Mouse (Mus musculus): ENCODE data around the gene Itpr1. TPM values are rescaled to one million over a fixed set of nuclear protein-coding genes. Genes with fewer than 3 reads are reported as not detected.
A peak's percentile ranks its signal among the peaks of the same experiment; 100 is the strongest.

The Itpr1 gene
- total RNA-seq, 2 experiments from 2014 or later, result 335 to 379 TPM

GRCm38 (mm10) chr6:108306910-108307584 lies 94.2 kb downstream of the Itpr1 start:
- intact Hi-C loops (cut with DNase I), result no loop called here

GRCm38 (mm10) chr6:108307770-108308169 lies 94.9 kb downstream of the Itpr1 start:
- DNase-seq (ENCODE audit: low spot score in 2 of 2), result peak in 1 of 2 experiments; percentile 63
- intact Hi-C loops (cut with DNase I), result no loop called here

More at GRCm38 (mm10) chr6:108306910-108307584, 94.2 kb downstream of the Itpr1 start:
- no peak for DNase-seq (ENCODE audit: low spot score in 2 of 2)

GRCm38 (mm10) chr6:108309391-108310182 lies 96.7 kb downstream of the Itpr1 start:
- peak in 1 of 2 experiments; percentile 87 for DNase-seq (ENCODE audit: low spot score in 2 of 2)
- intact Hi-C loops (cut with DNase I), result no loop called here

- intact Hi-C loops (cut with DNase I), result no loop called here
- no peak for DNase-seq (ENCODE audit: low spot score in 2 of 2)
Observed at GRCm38 (mm10) chr6:108313056-108313455, 100.2 kb downstream of the Itpr1 start.

DNA sequence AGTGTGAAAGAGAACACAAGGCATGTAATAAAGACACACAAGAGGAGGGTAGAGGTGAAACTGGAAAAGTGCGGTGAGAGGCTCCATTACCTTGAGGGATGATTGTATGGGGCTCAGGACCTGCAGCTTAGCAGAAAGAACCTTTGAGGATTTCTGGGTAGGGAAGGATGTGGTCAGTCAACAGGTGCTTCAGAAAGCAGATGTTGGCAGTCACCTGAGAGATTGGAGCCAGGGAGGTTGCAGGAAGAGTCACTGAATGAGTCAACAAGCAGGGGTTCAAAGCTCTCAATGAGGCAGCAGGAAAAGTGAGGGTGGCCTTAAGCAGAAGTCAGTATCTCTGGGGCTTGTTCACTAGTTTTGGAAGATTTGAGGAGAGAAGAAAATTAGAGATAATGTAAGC lies 101.1 kb downstream of the Itpr1 start:
- no peak for DNase-seq (ENCODE audit: low spot score in 2 of 2)
- intact Hi-C loops (cut with DNase I), result no loop called here

- intact Hi-C loops (cut with DNase I), result no loop called here
- no peak for DNase-seq (ENCODE audit: low spot score in 2 of 2)
Observed at GRCm38 (mm10) chr6:108316268-108316824, 103.5 kb downstream of the Itpr1 start.

DNA sequence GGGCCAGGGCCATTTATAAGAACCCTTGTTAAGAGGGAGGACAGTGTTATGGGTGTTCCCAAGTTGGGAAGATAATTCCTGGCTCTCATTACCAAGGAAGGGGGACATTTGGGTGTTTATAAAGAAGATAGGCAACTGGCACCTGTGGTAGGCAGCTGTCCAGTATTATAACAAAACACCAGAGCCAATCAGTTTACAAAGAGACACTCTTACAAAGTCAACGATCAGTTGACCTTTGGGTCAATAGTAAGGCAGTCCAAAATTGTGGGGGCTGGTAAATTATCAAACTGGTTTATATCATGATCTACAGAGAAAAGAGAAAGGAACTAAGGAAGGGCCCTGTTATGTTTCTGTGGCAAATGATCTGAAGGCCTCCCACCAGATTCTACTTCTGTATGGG lies 104.1 kb downstream of the Itpr1 start:
- intact Hi-C loops (cut with DNase I), result no loop called here

DNA sequence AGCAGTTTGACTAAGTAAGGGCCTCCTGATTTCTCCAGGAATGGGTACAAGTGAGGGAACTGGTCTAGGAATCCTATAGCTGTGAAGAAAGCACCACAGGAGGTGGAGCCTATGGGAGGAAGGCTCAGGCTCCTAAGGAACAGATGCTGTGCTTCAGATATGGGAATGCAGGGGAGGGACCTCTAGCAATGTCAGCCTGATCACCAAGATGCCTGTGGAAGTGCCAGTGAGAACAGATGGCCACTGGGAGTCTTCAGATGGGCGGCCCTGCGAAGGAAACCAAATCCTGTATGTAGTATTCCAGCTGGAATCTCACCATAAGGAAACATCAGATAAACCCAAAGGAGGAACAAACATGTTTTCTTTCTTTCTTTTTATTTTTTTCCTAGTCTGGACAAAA lies 108.8 kb downstream of the Itpr1 start:
- intact Hi-C loops (cut with DNase I), result loop anchor here (2.0 to 5.0 kb wide), 3 partner anchors 17 to 189 kb away; no protein-coding TSS in a partner anchor
- peak in 1 of 2 experiments; percentile 96 for DNase-seq (ENCODE audit: low spot score in 2 of 2)

More for the DNA sequence above, 104.1 kb downstream of the Itpr1 start:
- no peak for DNase-seq (ENCODE audit: low spot score in 2 of 2)

DNA sequence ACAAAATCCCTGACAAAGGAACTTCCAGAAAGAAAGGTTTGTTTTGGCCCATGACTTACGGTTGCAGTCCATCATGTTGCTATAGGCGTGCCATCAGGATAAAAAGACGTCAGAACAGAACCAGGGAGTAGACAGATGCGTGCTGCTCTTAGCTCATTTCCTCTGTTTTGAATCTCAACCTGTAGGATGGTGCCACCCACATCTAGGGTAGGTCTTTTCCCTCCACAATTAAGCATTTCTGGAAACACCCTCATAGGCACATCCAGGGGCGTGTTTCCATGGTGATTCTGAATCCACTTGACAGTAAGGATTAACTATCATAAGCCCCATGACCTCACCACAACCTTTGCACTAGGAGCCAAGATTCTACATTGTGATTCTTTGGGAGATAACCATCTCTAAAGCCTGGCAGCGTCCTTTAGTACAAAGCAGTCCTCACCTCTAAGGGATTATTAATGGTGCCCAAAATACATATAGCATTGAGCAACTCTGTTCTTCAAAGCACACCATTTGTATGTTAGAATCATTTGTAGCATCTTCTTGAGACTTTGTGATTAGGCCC lies 111.6 kb downstream of the Itpr1 start:
- no peak for DNase-seq (ENCODE audit: low spot score in 2 of 2)
- intact Hi-C loops (cut with DNase I), result loop anchor here (5.0 kb wide), 2 partner anchors 87 to 192 kb away; no protein-coding TSS in a partner anchor

DNA sequence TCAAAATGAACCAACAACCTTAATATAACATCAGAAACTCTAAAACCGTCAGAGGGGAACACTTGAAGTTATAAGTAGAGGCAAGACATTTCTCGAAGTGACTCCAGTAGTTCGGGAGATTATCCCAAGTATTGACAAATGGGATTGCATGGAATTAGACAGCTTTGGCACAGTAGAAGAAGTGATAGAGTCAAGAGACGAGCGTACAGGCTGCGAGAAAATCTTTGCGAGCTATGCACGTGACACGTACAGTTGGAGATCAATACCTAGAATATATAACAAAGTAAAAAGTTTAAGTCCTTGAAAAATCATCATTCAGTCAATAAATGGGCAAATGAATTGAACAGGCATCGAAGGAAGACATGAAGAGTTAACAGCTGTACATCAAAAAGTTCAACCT lies 112.5 kb downstream of the Itpr1 start:
- intact Hi-C loops (cut with DNase I), result no loop called here
- DNase-seq (ENCODE audit: low spot score in 2 of 2), result no peak

- DNase-seq (ENCODE audit: low spot score in 2 of 2), result peak in 1 of 2 experiments; percentile 43
- intact Hi-C loops (cut with DNase I), result no loop called here
Observed at GRCm38 (mm10) chr6:108325948-108326411, 113.1 kb downstream of the Itpr1 start.

GRCm38 (mm10) chr6:108326751-108327161 lies 113.9 kb downstream of the Itpr1 start:
- intact Hi-C loops (cut with DNase I), result no loop called here
- DNase-seq (ENCODE audit: low spot score in 2 of 2), result peak in 1 of 2 experiments; percentile 80

DNA sequence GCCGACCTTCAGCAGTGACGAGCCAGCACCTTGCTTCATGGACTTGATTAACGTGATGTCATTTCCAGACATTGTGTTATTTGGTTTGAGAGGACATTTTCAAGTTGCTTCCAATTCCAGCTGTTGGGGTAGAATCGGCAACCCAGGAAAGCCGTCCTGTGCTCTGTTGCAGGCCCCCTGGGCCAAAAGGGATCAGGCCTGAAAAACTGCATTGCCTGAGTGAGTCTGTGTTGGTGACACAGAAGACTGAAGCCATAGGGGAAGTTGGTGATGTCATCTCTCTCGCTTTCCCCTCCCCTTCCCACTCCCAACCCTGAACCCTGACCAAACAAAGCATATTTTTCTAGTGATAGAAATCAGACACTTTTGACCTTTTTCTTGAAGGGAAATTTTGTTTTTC lies 114.7 kb downstream of the Itpr1 start:
- intact Hi-C loops (cut with DNase I), result no loop called here
- no peak for DNase-seq (ENCODE audit: low spot score in 2 of 2)

DNA sequence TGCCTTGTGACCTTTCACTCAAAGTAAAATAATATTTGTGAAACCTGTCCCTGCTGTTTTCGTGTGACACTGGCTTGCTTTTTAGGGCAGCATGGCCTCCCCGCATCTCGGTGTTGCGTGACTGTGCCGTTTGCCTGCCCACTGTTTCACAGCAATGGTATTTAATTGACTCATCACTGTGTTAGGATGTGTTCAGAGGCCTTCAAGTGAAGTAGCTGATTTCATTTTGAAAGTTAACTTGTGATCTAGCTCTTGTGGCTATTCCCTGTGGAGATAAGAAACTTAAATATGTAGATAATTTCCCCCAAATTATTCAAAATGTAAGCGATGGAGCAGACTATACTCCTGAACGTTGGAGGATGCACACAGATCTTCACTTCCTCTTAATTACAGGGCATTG lies 115.4 kb downstream of the Itpr1 start:
- intact Hi-C loops (cut with DNase I), result no loop called here
- peak in 1 of 2 experiments; percentile 26 for DNase-seq (ENCODE audit: low spot score in 2 of 2)

- intact Hi-C loops (cut with DNase I), result loop anchor here (5.0 kb wide), 1 partner anchor 78 kb away; no protein-coding TSS in a partner anchor
- peak in 1 of 2 experiments; percentile 42 for DNase-seq (ENCODE audit: low spot score in 2 of 2)
Observed at GRCm38 (mm10) chr6:108330461-108330860, 117.6 kb downstream of the Itpr1 start.

DNA sequence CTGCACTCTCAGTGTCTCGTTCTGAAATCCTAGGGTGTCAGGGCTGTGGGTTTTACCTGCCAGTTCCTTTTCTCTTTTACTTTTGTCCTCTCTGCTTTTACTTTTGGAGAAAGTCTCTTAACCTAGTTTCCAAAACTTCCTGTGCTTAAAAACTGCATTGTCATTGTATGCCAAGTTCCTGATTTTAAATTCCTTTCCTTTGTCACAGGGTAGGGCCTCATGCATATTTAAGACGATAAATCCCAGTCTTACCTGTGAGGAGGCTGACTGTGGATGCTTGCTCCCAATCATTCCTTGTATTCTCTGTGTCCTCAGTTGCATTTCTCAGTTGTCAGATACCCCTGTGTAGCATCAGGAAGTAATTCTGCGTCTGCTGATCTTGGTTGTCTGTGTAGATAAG lies 118.4 kb downstream of the Itpr1 start:
- DNase-seq (ENCODE audit: low spot score in 2 of 2), result peak in 1 of 2 experiments; percentile 40
- intact Hi-C loops (cut with DNase I), result loop anchor here (1.0 to 5.0 kb wide), 2 partner anchors 79 to 118 kb away; partner anchors contain the start of gene Itpr1

DNA sequence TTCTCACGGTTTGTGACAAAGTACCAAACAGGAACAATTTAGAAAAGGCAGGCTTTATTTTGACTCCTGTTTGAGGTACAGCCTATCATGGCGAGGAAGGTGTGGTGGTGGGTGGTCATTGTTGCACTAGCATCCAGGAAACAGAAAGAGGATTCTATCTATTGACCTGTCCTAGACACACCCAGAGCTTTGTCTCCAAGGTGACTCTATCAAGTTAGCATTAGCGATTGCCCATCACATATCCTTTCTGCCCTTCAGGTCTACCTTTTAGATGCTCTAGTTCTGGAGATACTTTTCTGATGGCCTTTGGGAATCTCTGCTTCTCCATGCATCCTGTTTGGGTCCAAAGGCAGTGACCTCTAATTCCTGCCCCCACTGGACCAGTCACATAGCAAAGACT lies 121.2 kb downstream of the Itpr1 start:
- intact Hi-C loops (cut with DNase I), result loop anchor here (5.0 kb wide), 1 partner anchor 82 kb away; no protein-coding TSS in a partner anchor
- DNase-seq (ENCODE audit: low spot score in 2 of 2), result no peak

GRCm38 (mm10) chr6:108335202-108335823 lies 122.4 kb downstream of the Itpr1 start:
- no peak for DNase-seq (ENCODE audit: low spot score in 2 of 2)
- intact Hi-C loops (cut with DNase I), result no loop called here

DNA sequence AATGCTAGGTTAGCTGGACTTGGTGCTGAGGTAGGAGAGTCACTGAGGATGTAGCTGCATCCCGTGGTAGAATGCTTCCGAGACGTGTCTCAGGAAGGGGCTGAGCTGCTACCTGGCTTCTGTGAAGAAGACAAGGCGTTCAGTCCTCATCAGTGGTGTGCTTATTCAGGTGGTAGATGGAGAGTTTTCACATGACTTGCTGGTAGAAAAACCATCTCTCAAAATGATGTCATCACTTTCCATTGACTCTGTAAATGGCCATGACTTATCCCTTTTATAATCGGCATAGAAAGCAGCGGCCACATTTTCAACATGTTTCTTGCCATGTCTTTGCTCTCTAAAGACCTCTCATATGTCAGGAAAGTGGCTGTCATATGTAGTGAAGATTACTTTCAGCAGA lies 123.6 kb downstream of the Itpr1 start:
- intact Hi-C loops (cut with DNase I), result no loop called here
- no peak for DNase-seq (ENCODE audit: low spot score in 2 of 2)
